Mouse (Mus musculus) embryonic facial prominence, embryonic 11.5 days (tissue): ENCODE data around the gene Ccdc62. TPM values are rescaled to one million over a fixed set of nuclear protein-coding genes. Genes with fewer than 3 reads are reported as not detected.
A peak's percentile ranks its signal among the peaks of the same experiment; 100 is the strongest.

Experiments
- ATAC-seq: fragments of 200-750 bp; cut with Nextera tagmentation; replicated peaks from 2 replicates; pipeline ENCODE4 v1.8.0; 2017; ENCODE audit warnings: low read depth; ENCODE audit not compliant: insufficient number of reproducible peaks, low FRiP score, low TSS enrichment
- DNase-seq: peaks from one replicate; pipeline ENCODE4 v3.0.0-alpha.2; 2015; ENCODE audit warnings: low spot score
- H3K27ac ChIP-seq: fragments of 300-500 bp; sonication (generic); replicated peaks from 2 replicates; pipeline ENCODE4 v1.5.1; 2014; ENCODE audit warnings: mild to moderate bottlenecking, low read depth, low read length, control low read depth
- H3K27me3 ChIP-seq: fragments of 300-500 bp; sonication (generic); 2 replicates; pipeline ENCODE4 v1.6.1; 2014; ENCODE audit warnings: mild to moderate bottlenecking, low read length, moderate library complexity, mixed read lengths; ENCODE audit not compliant: control insufficient read depth, insufficient read depth
- H3K36me3 ChIP-seq: fragments of 300-500 bp; sonication (generic); replicated peaks from 2 replicates; pipeline ENCODE4 v1.6.1; 2014; ENCODE audit warnings: low read depth, mild to moderate bottlenecking, low read length, moderate library complexity, mixed read lengths; ENCODE audit not compliant: control insufficient read depth, insufficient read depth
- H3K4me1 ChIP-seq: fragments of 300-500 bp; sonication (generic); 2 replicates; pipeline ENCODE4 v1.6.1; 2014; ENCODE audit warnings: low read length, mixed read lengths; ENCODE audit not compliant: control insufficient read depth, insufficient read depth
- H3K4me2 ChIP-seq: fragments of 300-500 bp; sonication (generic); 2 replicates; pipeline ENCODE4 v1.6.1; 2014; ENCODE audit warnings: low read depth, mild to moderate bottlenecking, control low read depth, low read length, moderate library complexity
- H3K4me3 ChIP-seq: fragments of 300-500 bp; sonication (generic); 2 replicates; pipeline ENCODE4 v1.5.1; 2014; ENCODE audit warnings: low read depth, low read length, control low read depth
- H3K9ac ChIP-seq: fragments of 300-500 bp; sonication (generic); replicated peaks from 2 replicates; pipeline ENCODE4 v1.6.1; 2014; ENCODE audit warnings: mild to moderate bottlenecking, control low read depth, low read length
- H3K9me3 ChIP-seq: fragments of 300-500 bp; sonication (generic); replicated peaks from 2 replicates; pipeline ENCODE4 v1.6.1; 2016; ENCODE audit warnings: mild to moderate bottlenecking, low read length, inconsistent platforms, mixed read lengths; ENCODE audit not compliant: control insufficient read depth
- WGBS: fragments of 180-500 bp; shearing (Covaris S2); extraction: QIAGEN DNeasy Blood & Tissue Kit; methylation state at CpG from one replicate; pipeline ENCODE4 v1.1.7; 2014; 5-methylcytosine and 5-hydroxymethylcytosine counted together
- polyA plus RNA-seq: library from polyadenylated mRNA; unstranded; fragments of >200 nt; fragmentation: Nextera tagmentation; extraction: Ambion mirVana; gene quantifications from 2 replicates; pipeline ENCODE4 v1.2.1, GENCODE M21; 2014

Ccdc62 gene
- polyA plus RNA-seq, 1 experiment from 2014 or later, result 3.5 TPM

DNA sequence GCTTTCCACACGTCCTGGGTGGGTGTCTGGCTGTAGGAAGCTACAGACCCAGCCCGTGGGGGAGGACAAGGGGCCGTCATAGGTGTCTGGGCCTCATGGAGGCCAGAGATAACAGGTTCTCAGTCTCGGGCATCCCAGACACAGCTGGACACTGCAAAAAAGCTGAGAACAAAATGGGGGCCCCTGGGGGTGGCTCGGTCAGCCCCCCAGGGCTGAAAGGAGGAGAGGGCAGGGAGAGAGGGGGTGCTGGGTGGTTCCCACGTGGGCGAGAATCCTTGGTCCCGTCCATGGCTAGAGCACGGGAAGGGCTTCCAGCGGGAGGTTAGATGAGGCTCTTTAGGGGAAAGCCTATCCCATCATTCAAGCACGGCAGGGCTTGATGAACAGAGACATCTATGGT, 52.4 kb downstream of the Ccdc62 start:
- no peak overlapping the region for H3K9ac ChIP-seq
- ATAC-seq (no peak), DNase-seq (no peak)
- H3K36me3 ChIP-seq, result no peaks in the 10 kb centered on the region
- H3K4me1 ChIP-seq, result no peaks in the 10 kb centered on the region
- 79% methylated on average over 11 of the region's 11 CpGs for WGBS
- no peaks in the 10 kb centered on the region for H3K27me3 ChIP-seq
- H3K4me3 ChIP-seq, result no peak overlapping the region
- H3K9me3 ChIP-seq, result no peaks in the 10 kb centered on the region
- no peak overlapping the region for H3K27ac ChIP-seq
- H3K4me2 ChIP-seq, result no peak overlapping the region

DNA sequence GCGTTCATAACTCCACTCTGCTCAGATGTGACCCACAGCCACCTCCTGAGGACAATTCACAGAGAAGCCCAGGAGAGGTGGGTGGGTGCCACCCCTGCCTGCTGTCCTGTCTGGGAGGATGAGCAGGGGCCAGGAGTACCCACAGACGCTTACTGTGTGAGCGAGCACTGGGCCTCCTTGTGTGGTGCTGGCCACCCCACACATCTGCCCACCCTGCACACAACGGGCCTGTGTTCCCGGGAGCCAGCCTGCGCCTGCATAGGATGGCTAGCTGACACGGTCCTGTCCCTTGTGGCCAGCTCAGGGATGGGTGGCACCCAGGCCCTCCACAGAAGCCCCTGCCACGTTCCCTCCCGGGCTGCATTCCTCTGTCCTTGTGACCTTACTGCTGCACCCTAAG, 55.0 kb downstream of the Ccdc62 start:
- 78% methylated on average over 9 of the region's 9 CpGs for WGBS
- no peak overlapping the region for H3K27ac ChIP-seq
- H3K4me2 ChIP-seq, result no peak overlapping the region
- no peak for DNase-seq
- ATAC-seq, result no peak
- no peaks in the 10 kb centered on the region for H3K27me3 ChIP-seq
- H3K9ac ChIP-seq, result no peak overlapping the region
- H3K4me1 ChIP-seq, result no peaks in the 10 kb centered on the region
- no peaks in the 10 kb centered on the region for H3K36me3 ChIP-seq
- H3K4me3 ChIP-seq, result no peak overlapping the region
- no peaks in the 10 kb centered on the region for H3K9me3 ChIP-seq

DNA sequence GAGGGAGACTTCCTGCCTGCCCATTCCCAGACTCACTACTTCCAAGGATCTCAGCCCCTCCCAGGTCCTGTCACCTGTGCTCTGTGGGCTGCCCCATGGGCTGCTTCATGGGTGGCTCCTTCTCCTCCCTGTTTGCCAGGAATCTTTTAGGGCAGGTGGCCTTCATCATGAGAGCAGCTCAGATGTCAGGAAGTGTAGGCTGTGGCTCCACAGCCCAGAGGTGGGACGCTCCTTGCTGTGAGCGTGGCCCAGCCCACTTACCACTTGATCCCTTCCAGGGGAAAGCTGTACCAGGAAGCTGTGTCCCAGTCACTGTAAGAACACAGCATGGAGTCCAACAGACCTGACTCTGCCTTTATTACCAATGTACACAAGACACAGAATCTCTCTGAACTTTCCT, 56.4 kb downstream of the Ccdc62 start:
- Histone ChIP-seq H3K9me3 (no peaks in the 10 kb centered on the region), H3K27me3 (no peaks in the 10 kb centered on the region), H3K4me2 (no peak overlapping the region), H3K4me3 (no peak overlapping the region), H3K27ac (no peak overlapping the region), H3K36me3 (no peaks in the 10 kb centered on the region), H3K9ac (no peak overlapping the region), H3K4me1 (no peaks in the 10 kb centered on the region)
- DNase-seq, result no peak
- 40% methylated on average over 2 of the region's 2 CpGs for WGBS
- no peak for ATAC-seq

DNA sequence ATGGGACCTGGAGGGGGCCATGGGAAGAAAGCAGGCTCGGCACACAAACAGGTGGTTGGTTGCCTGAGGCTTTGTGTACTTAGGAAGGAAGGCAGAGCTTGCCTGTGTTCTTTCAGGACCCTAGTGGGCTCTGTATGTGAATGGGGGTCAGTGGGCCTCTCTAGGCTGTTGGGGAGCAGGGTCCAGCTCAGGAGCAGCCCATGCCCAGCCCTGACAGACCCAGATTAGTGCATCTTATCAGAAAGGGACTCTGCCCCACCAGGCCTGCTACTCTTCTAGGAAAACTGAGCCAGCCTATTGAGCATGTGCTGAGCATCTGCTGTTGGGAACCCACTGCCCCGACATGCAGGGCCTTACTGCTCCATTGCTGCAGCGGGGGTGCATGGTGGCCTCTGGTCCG, 57.0 kb downstream of the Ccdc62 start:
- Histone ChIP-seq H3K9ac (no peak overlapping the region), H3K4me1 (no peaks in the 10 kb centered on the region), H3K4me3 (no peak overlapping the region), H3K9me3 (no peaks in the 10 kb centered on the region), H3K27ac (no peak overlapping the region), H3K36me3 (no peaks in the 10 kb centered on the region), H3K27me3 (no peaks in the 10 kb centered on the region), H3K4me2 (no peak overlapping the region)
- ATAC-seq (no peak), DNase-seq (no peak)
- 69% methylated on average over 4 of the region's 4 CpGs for WGBS

DNA sequence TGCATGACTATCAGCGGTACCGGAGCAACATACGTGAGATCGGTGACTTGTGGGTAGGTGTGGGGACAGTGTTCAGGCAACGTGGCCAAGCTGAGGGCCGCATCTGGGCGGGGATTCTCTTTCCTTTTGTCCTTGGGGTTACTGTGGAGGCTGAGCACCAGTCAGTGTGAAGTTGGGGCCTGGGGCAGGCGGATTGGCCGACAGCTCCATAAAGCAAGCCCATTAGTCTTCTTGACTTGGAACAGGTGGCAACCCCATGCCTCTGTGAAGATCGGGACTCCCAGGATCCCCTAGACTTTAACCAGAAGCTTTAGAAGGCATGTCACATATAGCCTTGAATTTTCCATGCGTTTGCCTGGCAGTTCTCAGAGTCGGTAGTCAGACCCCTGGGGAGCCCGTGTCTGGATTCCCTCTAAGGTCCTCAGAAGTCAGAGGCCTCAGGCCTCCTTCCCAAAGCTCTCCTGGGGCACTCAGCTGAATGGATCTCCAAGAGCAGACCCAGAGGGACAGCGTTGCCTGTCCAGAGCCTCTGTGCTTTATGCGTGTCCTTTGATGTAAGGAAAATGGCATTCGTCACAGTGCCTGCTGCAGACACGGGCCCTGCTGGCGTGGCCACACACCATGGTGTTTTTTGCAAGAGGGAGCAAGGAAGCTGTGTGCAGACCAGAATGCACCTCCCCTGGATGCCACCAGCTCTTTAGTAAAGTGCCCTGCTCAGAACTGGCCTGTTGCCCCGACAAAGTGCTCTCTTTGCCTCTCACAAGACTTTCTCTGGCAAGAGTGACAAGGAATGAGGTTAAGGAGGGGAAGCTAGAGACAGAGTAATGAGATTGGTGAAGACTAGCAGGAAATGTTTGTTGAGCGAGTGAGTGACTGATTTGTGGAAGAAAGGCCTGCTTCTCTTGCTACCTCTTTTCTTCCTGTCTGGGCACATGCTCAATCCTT, 59.7 kb downstream of the Ccdc62 start:
- no peak overlapping the region for H3K27ac ChIP-seq
- H3K9ac ChIP-seq, result no peak overlapping the region
- no peak overlapping the region for H3K4me2 ChIP-seq
- 73% methylated on average over 20 of the region's 20 CpGs for WGBS
- H3K36me3 ChIP-seq, result no peaks in the 10 kb centered on the region
- H3K27me3 ChIP-seq, result no peaks in the 10 kb centered on the region
- no peaks in the 10 kb centered on the region for H3K9me3 ChIP-seq
- ATAC-seq (no peak), DNase-seq (no peak)
- H3K4me1 ChIP-seq, result no peaks in the 10 kb centered on the region
- no peak overlapping the region for H3K4me3 ChIP-seq

DNA sequence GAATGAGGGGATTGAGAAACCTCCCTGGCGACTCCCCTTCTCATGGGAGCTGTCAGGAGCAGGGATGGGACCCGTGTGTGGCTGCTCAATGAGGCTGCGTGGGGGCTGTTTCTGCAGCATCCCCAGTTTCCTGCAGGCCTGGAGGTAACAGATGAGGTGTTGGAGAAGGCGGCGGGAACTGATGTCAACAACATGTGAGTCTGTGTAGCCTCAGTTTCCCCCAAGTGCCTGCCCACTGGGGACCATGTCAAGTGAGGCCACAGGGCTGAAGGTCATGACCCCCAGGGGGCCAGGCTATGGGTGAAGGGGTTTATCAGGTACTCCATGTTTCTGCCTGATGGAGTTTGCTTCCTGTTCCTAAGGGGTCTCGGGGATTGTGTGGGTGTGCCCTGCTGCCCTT, 60.8 kb downstream of the Ccdc62 start:
- Histone ChIP-seq H3K9ac (no peak overlapping the region), H3K9me3 (no peaks in the 10 kb centered on the region), H3K4me2 (no peak overlapping the region), H3K4me3 (no peak overlapping the region), H3K27me3 (no peaks in the 10 kb centered on the region), H3K27ac (no peak overlapping the region), H3K36me3 (no peaks in the 10 kb centered on the region), H3K4me1 (no peaks in the 10 kb centered on the region)
- no peak for ATAC-seq
- 81% methylated on average over 6 of the region's 6 CpGs for WGBS
- no peak for DNase-seq

DNA sequence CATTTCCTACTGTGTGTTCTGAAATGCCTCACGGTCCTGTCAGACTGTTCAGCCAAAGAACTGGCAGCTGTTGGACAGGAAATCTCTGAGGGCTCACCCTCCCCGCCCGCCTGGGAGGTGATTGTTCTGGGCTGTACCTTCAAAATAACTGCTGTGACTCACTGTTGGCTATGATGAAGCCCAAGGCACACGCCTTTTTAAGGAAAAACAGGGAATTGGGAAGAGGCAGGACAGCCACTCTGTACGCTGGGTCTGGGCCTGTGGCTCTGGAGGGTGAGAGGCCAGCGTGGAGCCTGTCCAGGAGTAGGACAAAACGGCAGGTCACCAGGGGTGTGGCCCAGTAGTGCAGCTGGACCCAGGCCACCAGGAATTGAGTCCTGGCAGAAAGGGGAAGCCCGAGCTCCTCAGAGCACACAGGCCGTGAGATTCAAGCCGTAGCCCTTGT, 61.7 kb downstream of the Ccdc62 start:
- H3K27ac ChIP-seq, result no peak overlapping the region
- H3K4me2 ChIP-seq, result no peak overlapping the region
- H3K4me1 ChIP-seq, result no peaks in the 10 kb centered on the region

DNA sequence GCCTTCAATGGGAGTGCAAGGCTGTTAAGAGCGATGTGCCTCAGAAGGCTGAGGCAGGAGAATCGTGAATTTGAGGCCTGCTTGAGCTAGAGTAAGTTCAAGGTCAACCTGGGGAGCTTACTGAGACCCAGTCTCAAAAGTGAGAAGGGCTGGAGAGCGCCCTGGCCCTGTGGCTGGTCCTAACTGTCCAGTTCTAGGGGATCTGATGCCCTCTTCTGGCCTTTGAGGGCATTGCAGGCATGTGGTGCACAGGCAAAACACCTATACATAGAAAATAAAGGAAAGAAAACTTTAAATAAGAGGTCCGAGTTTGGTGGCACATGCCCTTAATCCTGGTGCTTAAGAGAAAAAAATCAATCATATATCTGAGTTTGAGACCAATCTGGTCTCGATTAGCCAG, 62.3 kb downstream of the Ccdc62 start:
- ATAC-seq (no peak), DNase-seq (peak; percentile 86)
- no peaks in the 10 kb centered on the region for H3K4me1 ChIP-seq
- H3K36me3 ChIP-seq, result no peaks in the 10 kb centered on the region
- H3K9me3 ChIP-seq, result no peaks in the 10 kb centered on the region
- H3K27me3 ChIP-seq, result no peaks in the 10 kb centered on the region
- no peak overlapping the region for H3K4me3 ChIP-seq
- no peak overlapping the region for H3K4me2 ChIP-seq
- 27% methylated on average over 5 of the region's 5 CpGs for WGBS
- H3K27ac ChIP-seq, result no peak overlapping the region
- no peak overlapping the region for H3K9ac ChIP-seq

More for the DNA sequence above, 61.7 kb downstream of the Ccdc62 start:
- 82% methylated on average over 10 of the region's 10 CpGs for WGBS
- no peak overlapping the region for H3K4me3 ChIP-seq
- H3K36me3 ChIP-seq, result no peaks in the 10 kb centered on the region
- no peak overlapping the region for H3K9ac ChIP-seq
- no peaks in the 10 kb centered on the region for H3K9me3 ChIP-seq
- DNase-seq (no peak), ATAC-seq (no peak)
- H3K27me3 ChIP-seq, result no peaks in the 10 kb centered on the region
